25 mouse cellular contexts compared by ENCODE assay signal in the genomic region with DNA sequence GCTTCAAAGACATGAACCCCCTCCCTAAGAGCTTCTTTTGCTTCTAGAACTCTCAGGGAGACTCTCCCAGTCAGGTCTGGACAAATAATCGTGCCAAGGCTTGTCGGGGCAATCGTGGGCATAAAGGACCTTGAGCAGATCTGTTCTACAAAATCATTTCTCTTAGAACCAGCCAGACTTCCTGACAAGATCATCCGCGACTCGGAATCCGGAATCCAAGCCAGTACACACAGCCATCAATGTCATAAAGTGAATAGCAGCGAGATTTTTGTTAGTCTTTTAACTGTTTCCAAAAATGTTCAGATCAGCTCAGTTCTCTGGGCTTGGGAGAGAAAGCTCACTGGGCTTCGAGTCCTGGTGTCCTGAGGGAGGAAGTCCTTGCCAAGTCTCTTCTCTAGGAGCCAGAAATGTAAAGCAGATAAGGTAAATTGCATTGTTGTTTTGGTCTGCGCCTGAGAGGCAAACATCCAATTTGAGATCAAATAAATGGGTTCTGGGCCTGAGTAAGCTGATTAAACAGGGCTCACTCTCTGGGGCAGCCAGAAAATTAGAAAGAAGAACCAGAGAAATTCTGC.
DNase-seq lines count a peak whose midpoint lies in the region; ATAC-seq and TF ChIP-seq lines count a peak whose summit lies in the region.
"Had no signal": no experiment of that assay in that cellular context is flagged by ENCODE, and none has a peak within 500 bp of the region (broad histone marks: within the 10 kb centered on the region; RNA-seq: fewer than 3 reads in every experiment).

No protein-coding gene starts in this region.

- no peak overlapping the region for H3K4me2 ChIP-seq in midbrain, postnatal 0 days (ENCODE audit: low read depth, low read length, poor library complexity, severe bottlenecking)
- no peak overlapping the region for H3K4me2 ChIP-seq in midbrain, embryonic 11.5 days
- no peak overlapping the region for H3K4me2 ChIP-seq in liver, postnatal 0 days (ENCODE audit: low read depth, low read length)
- H3K4me2 ChIP-seq: embryonic facial prominence, embryonic 15.5 days; heart, embryonic 11.5 days; hindbrain, embryonic 15.5 days; midbrain, embryonic 13.5 days; neural tube, embryonic 12.5 days had no signal

- no peaks in the 10 kb centered on the region for H3K27me3 ChIP-seq in midbrain, postnatal 0 days (ENCODE audit: insufficient read depth, low read length)
- H3K27me3 ChIP-seq in midbrain, embryonic 11.5 days (ENCODE audit: control insufficient read depth, insufficient read depth, low read length) = no peaks in the 10 kb centered on the region
- H3K27me3 ChIP-seq in liver, postnatal 0 days (ENCODE audit: insufficient read depth, low read length) = no peaks in the 10 kb centered on the region
- H3K27me3 ChIP-seq: embryonic facial prominence, embryonic 15.5 days; hindbrain, embryonic 15.5 days; midbrain, embryonic 13.5 days; neural tube, embryonic 12.5 days had no signal

- H3K9me3 ChIP-seq in midbrain, postnatal 0 days (ENCODE audit: low read length) = no peaks in the 10 kb centered on the region
- no peaks in the 10 kb centered on the region for H3K9me3 ChIP-seq in midbrain, embryonic 11.5 days (ENCODE audit: control insufficient read depth, low read length)
- no peaks in the 10 kb centered on the region for H3K9me3 ChIP-seq in liver, postnatal 0 days (ENCODE audit: low read length)
- H3K9me3 ChIP-seq: embryonic facial prominence, embryonic 15.5 days; hindbrain, embryonic 15.5 days; limb, embryonic 10.5 days; midbrain, embryonic 13.5 days; neural tube, embryonic 12.5 days had no signal

- H3K9ac ChIP-seq in midbrain, postnatal 0 days (replicated peaks; ENCODE audit: low read length, poor library complexity, severe bottlenecking) = no peak overlapping the region
- H3K9ac ChIP-seq in midbrain, embryonic 11.5 days (ENCODE audit: low read length) = no peak overlapping the region
- H3K9ac ChIP-seq in liver, postnatal 0 days (replicated peaks) = no peak overlapping the region
- H3K9ac ChIP-seq: embryonic facial prominence, embryonic 15.5 days; hindbrain, embryonic 15.5 days; midbrain, embryonic 13.5 days; neural tube, embryonic 12.5 days had no signal

- no peak for TF ChIP-seq EP300 in liver, postnatal 0 days (IDR thresholded peaks at IDR 0.05; ENCODE audit: low read depth)

- no peaks in the 10 kb centered on the region for H3K4me1 ChIP-seq in midbrain, postnatal 0 days (ENCODE audit: insufficient read depth, low read length)
- H3K4me1 ChIP-seq in midbrain, embryonic 11.5 days (ENCODE audit: control insufficient read depth, insufficient read depth, low read length) = no peaks in the 10 kb centered on the region
- H3K4me1 ChIP-seq in liver, postnatal 0 days (ENCODE audit: insufficient read depth) = no peaks in the 10 kb centered on the region
- H3K4me1 ChIP-seq: hindbrain, embryonic 15.5 days; limb, embryonic 10.5 days; midbrain, embryonic 13.5 days; neural tube, embryonic 12.5 days had no signal

- ATAC-seq in midbrain, postnatal 0 days (ENCODE audit: low FRiP score) = no peak
- no peak for ATAC-seq in midbrain, embryonic 11.5 days (ENCODE audit: low FRiP score)
- ATAC-seq in liver, postnatal 0 days = no peak
- ATAC-seq: activated CD4-positive, CD25-positive, alpha-beta regulatory T cell, adult 4 months; forebrain, embryonic 16.5 days; midbrain, embryonic 13.5 days had no signal

- no peak for TF ChIP-seq CTCF in midbrain, postnatal 0 days (IDR thresholded peaks at IDR 0.05)
- TF ChIP-seq CTCF in liver, postnatal 0 days (IDR thresholded peaks at IDR 0.05; ENCODE audit: low read depth) = no peak

- H3K27ac ChIP-seq in midbrain, postnatal 0 days (ENCODE audit: low read depth, low read length) = no peak overlapping the region
- no peak overlapping the region for H3K27ac ChIP-seq in midbrain, embryonic 11.5 days (ENCODE audit: low read depth, low read length)
- no peak overlapping the region for H3K27ac ChIP-seq in liver, postnatal 0 days (ENCODE audit: low read depth)
- H3K27ac ChIP-seq: embryonic facial prominence, embryonic 15.5 days; hindbrain, embryonic 15.5 days; left cerebral cortex, adult 2 months; limb, embryonic 10.5 days; midbrain, embryonic 13.5 days; neural tube, embryonic 12.5 days had no signal

- no peak overlapping the region for H3K4me3 ChIP-seq in midbrain, postnatal 0 days (ENCODE audit: low read depth, low read length)
- H3K4me3 ChIP-seq in midbrain, embryonic 11.5 days (ENCODE audit: low read depth, low read length) = no peak overlapping the region
- H3K4me3 ChIP-seq in liver, postnatal 0 days (ENCODE audit: low read depth, low read length) = no peak overlapping the region
- H3K4me3 ChIP-seq: embryonic facial prominence, embryonic 15.5 days; hindbrain, embryonic 15.5 days; left cerebral cortex, adult 2 months; limb, embryonic 10.5 days; midbrain, embryonic 13.5 days; neural tube, embryonic 12.5 days had no signal

- H3K36me3 ChIP-seq in midbrain, postnatal 0 days (ENCODE audit: insufficient read depth, low read length) = no peaks in the 10 kb centered on the region
- H3K36me3 ChIP-seq in midbrain, embryonic 11.5 days (ENCODE audit: control insufficient read depth, insufficient read depth, low read length) = no peaks in the 10 kb centered on the region
- H3K36me3 ChIP-seq in liver, postnatal 0 days (replicated peaks; ENCODE audit: insufficient read depth, low read length) = no peaks in the 10 kb centered on the region
- H3K36me3 ChIP-seq: embryonic facial prominence, embryonic 15.5 days; hindbrain, embryonic 15.5 days; limb, embryonic 10.5 days; midbrain, embryonic 13.5 days; neural tube, embryonic 12.5 days had no signal

- WGBS in midbrain, postnatal 0 days = 64% methylated on average over 10 of the region's 10 CpGs
- 87% methylated on average over 10 of the region's 10 CpGs for WGBS in midbrain, embryonic 11.5 days
- 60% methylated on average over 10 of the region's 10 CpGs for WGBS in liver, postnatal 0 days (ENCODE audit: insufficient replicate concordance)

- DNase-seq in cerebellum, adult 9-10 months = peak; percentile 9
- no peak for DNase-seq in cerebellum, adult 8-10 months
- DNase-seq in midbrain, postnatal 0 days (ENCODE audit: low spot score) = peak; percentile 4
- no peak for DNase-seq in midbrain, embryonic 11.5 days (ENCODE audit: low spot score, missing footprints)
- peak; percentile 32 for DNase-seq in brain, adult 2 months (ENCODE audit: low read depth, low spot score)
- no peak for DNase-seq in frontal cortex, postnatal 25 days (ENCODE audit: low spot score in 2 of 2)
- no peak for DNase-seq in liver, postnatal 0 days
- DNase-seq: embryo, embryonic 11 days; gastrocnemius, postnatal 14 days; heart, adult 11 months; kidney, adult 2 months; kidney, postnatal 10 days; liver; lung, postnatal 10 days; right cerebral cortex, postnatal 25 days; spleen, adult 18-20 months had no signal

Comparison
In these comparisons a context has a peak if more than half of its experiments do, and no peak if none do; other contexts are left out.
1. DNase-seq: peak in cerebellum, adult 9-10 months (single experiment), midbrain, postnatal 0 days (single experiment) and brain, adult 2 months (single experiment); none in cerebellum, adult 8-10 months (single experiment), midbrain, embryonic 11.5 days (single experiment), frontal cortex, postnatal 25 days (0 of 2) and liver, postnatal 0 days (single experiment).